Mouse (Mus musculus): ENCODE data around the gene Gm17359. TPM values are rescaled to one million over a fixed set of nuclear protein-coding genes. Genes with fewer than 3 reads are reported as not detected.

Gm17359 gene
- polyA plus RNA-seq, 1 experiment from 2014 or later: not detected

- DNase-seq (ENCODE audit: low spot score) (no peak), ATAC-seq (replicated peaks; ENCODE audit: insufficient number of reproducible peaks, low FRiP score, low TSS enrichment, low read depth) (no peak)
- Histone ChIP-seq H3K9ac (replicated peaks; ENCODE audit: low read length) (no peak overlapping the region), H3K4me3 (ENCODE audit: low read depth, low read length) (no peak overlapping the region), H3K27ac (replicated peaks; ENCODE audit: low read depth, low read length) (no peak overlapping the region), H3K9me3 (replicated peaks; ENCODE audit: control insufficient read depth, low read length) (no peaks in the 10 kb centered on the region), H3K36me3 (replicated peaks; ENCODE audit: control insufficient read depth, insufficient read depth, low read depth, low read length) (no peaks in the 10 kb centered on the region; the same call in 1 of the 2 replicates), H3K4me2 (ENCODE audit: low read depth, low read length) (no peak overlapping the region), H3K4me1 (ENCODE audit: control insufficient read depth, insufficient read depth, low read length) (no peaks in the 10 kb centered on the region), H3K27me3 (ENCODE audit: control insufficient read depth, insufficient read depth, low read length) (no peaks in the 10 kb centered on the region)
- WGBS: 76% methylated on average over 14 of the region's 14 CpGs
Measured at GRCm38 (mm10) chr3:79379255-79379836, 42.9 kb downstream of the Gm17359 start.

- DNase-seq (ENCODE audit: low spot score) (no peak), ATAC-seq (replicated peaks; ENCODE audit: insufficient number of reproducible peaks, low FRiP score, low TSS enrichment, low read depth) (no peak)
- Histone ChIP-seq H3K4me1 (ENCODE audit: control insufficient read depth, insufficient read depth, low read length) (no peaks in the 10 kb centered on the region), H3K4me2 (ENCODE audit: low read depth, low read length) (no peak overlapping the region), H3K9me3 (replicated peaks; ENCODE audit: control insufficient read depth, low read length) (no peaks in the 10 kb centered on the region), H3K27ac (replicated peaks; ENCODE audit: low read depth, low read length) (no peak overlapping the region), H3K27me3 (ENCODE audit: control insufficient read depth, insufficient read depth, low read length) (no peaks in the 10 kb centered on the region), H3K36me3 (replicated peaks; ENCODE audit: control insufficient read depth, insufficient read depth, low read depth, low read length) (no peaks in the 10 kb centered on the region; the same call in 1 of the 2 replicates), H3K4me3 (ENCODE audit: low read depth, low read length) (no peak overlapping the region), H3K9ac (replicated peaks; ENCODE audit: low read length) (no peak overlapping the region)
- WGBS: 79% methylated on average over 6 of the region's 6 CpGs
Measured at GRCm38 (mm10) chr3:79379873-79380595, 43.6 kb downstream of the Gm17359 start.

- DNase-seq (ENCODE audit: low spot score) (no peak), ATAC-seq (replicated peaks; ENCODE audit: insufficient number of reproducible peaks, low FRiP score, low TSS enrichment, low read depth) (no peak)
- no peak overlapping the region for H3K27ac ChIP-seq (replicated peaks; ENCODE audit: low read depth, low read length)
- H3K9me3 ChIP-seq (replicated peaks; ENCODE audit: control insufficient read depth, low read length): no peaks in the 10 kb centered on the region
- no peak overlapping the region for H3K4me2 ChIP-seq (ENCODE audit: low read depth, low read length)
- no peaks in the 10 kb centered on the region for H3K4me1 ChIP-seq (ENCODE audit: control insufficient read depth, insufficient read depth, low read length)
- WGBS: 82% methylated on average over 4 of the region's 4 CpGs
- H3K4me3 ChIP-seq (ENCODE audit: low read depth, low read length): no peak overlapping the region
- H3K27me3 ChIP-seq (ENCODE audit: control insufficient read depth, insufficient read depth, low read length): no peaks in the 10 kb centered on the region
- H3K36me3 ChIP-seq (replicated peaks; ENCODE audit: control insufficient read depth, insufficient read depth, low read depth, low read length): no peaks in the 10 kb centered on the region; the same call in 1 of the 2 replicates
- no peak overlapping the region for H3K9ac ChIP-seq (replicated peaks; ENCODE audit: low read length)
Measured at GRCm38 (mm10) chr3:79381398-79381797, 44.9 kb downstream of the Gm17359 start.

- no peaks in the 10 kb centered on the region; the same call in 1 of the 2 replicates for H3K4me1 ChIP-seq (ENCODE audit: control insufficient read depth, insufficient read depth, low read length)
- no peak for ATAC-seq (replicated peaks; ENCODE audit: insufficient number of reproducible peaks, low FRiP score, low TSS enrichment, low read depth)
- 23% methylated on average over 8 of the region's 8 CpGs for WGBS
- H3K36me3 ChIP-seq (replicated peaks; ENCODE audit: control insufficient read depth, insufficient read depth, low read depth, low read length): no peaks in the 10 kb centered on the region
- H3K4me3 ChIP-seq (ENCODE audit: low read depth, low read length): no peak overlapping the region
- no peak overlapping the region for H3K27ac ChIP-seq (replicated peaks; ENCODE audit: low read depth, low read length)
- H3K9me3 ChIP-seq (replicated peaks; ENCODE audit: control insufficient read depth, low read length): no peaks in the 10 kb centered on the region
- no peak for DNase-seq (ENCODE audit: low spot score)
- no peak overlapping the region for H3K4me2 ChIP-seq (ENCODE audit: low read depth, low read length)
- no peaks in the 10 kb centered on the region for H3K27me3 ChIP-seq (ENCODE audit: control insufficient read depth, insufficient read depth, low read length)
- H3K9ac ChIP-seq (replicated peaks; ENCODE audit: low read length): no peak overlapping the region
Measured at GRCm38 (mm10) chr3:79385434-79386029, 49.1 kb downstream of the Gm17359 start.

GRCm38 (mm10) chr3:79389081-79389480, 52.6 kb downstream of the Gm17359 start:
- Histone ChIP-seq H3K4me3 (ENCODE audit: low read depth, low read length) (no peak overlapping the region), H3K36me3 (replicated peaks; ENCODE audit: control insufficient read depth, insufficient read depth, low read depth, low read length) (no peaks in the 10 kb centered on the region), H3K27ac (replicated peaks; ENCODE audit: low read depth, low read length) (no peak overlapping the region), H3K4me2 (ENCODE audit: low read depth, low read length) (no peak overlapping the region), H3K9ac (replicated peaks; ENCODE audit: low read length) (no peak overlapping the region), H3K4me1 (ENCODE audit: control insufficient read depth, insufficient read depth, low read length) (no peaks in the 10 kb centered on the region; the same call in 1 of the 2 replicates), H3K27me3 (ENCODE audit: control insufficient read depth, insufficient read depth, low read length) (no peaks in the 10 kb centered on the region), H3K9me3 (replicated peaks; ENCODE audit: control insufficient read depth, low read length) (no peaks in the 10 kb centered on the region)
- DNase-seq (ENCODE audit: low spot score) (no peak), ATAC-seq (replicated peaks; ENCODE audit: insufficient number of reproducible peaks, low FRiP score, low TSS enrichment, low read depth) (no peak)
- WGBS: 53% methylated on average over 4 of the region's 4 CpGs

GRCm38 (mm10) chr3:79400552-79400951, 64.1 kb downstream of the Gm17359 start:
- H3K9me3 ChIP-seq (replicated peaks; ENCODE audit: control insufficient read depth, low read length): no peaks in the 10 kb centered on the region
- no peak overlapping the region for H3K9ac ChIP-seq (replicated peaks; ENCODE audit: low read length)
- H3K4me1 ChIP-seq (ENCODE audit: control insufficient read depth, insufficient read depth, low read length): no peaks in the 10 kb centered on the region
- ATAC-seq (replicated peaks; ENCODE audit: insufficient number of reproducible peaks, low FRiP score, low TSS enrichment, low read depth) (no peak), DNase-seq (ENCODE audit: low spot score) (no peak)
- 78% methylated on average over 4 of the region's 4 CpGs for WGBS
- H3K27me3 ChIP-seq (ENCODE audit: control insufficient read depth, insufficient read depth, low read length): no peaks in the 10 kb centered on the region
- no peaks in the 10 kb centered on the region for H3K36me3 ChIP-seq (replicated peaks; ENCODE audit: control insufficient read depth, insufficient read depth, low read depth, low read length)
- H3K4me2 ChIP-seq (ENCODE audit: low read depth, low read length): no peak overlapping the region
- H3K27ac ChIP-seq (replicated peaks; ENCODE audit: low read depth, low read length): no peak overlapping the region
- H3K4me3 ChIP-seq (ENCODE audit: low read depth, low read length): no peak overlapping the region

- no peak overlapping the region for H3K27ac ChIP-seq (replicated peaks; ENCODE audit: low read depth, low read length)
- H3K36me3 ChIP-seq (replicated peaks; ENCODE audit: control insufficient read depth, insufficient read depth, low read depth, low read length): no peaks in the 10 kb centered on the region
- WGBS: 87% methylated on average over 8 of the region's 8 CpGs
Measured at GRCm38 (mm10) chr3:79402056-79402455, 65.6 kb downstream of the Gm17359 start.

GRCm38 (mm10) chr3:79408546-79408945, 72.1 kb downstream of the Gm17359 start:
- no peak for DNase-seq (ENCODE audit: low spot score)
- Histone ChIP-seq H3K9me3 (replicated peaks; ENCODE audit: control insufficient read depth, low read length) (no peaks in the 10 kb centered on the region), H3K9ac (replicated peaks; ENCODE audit: low read length) (no peak overlapping the region), H3K4me2 (ENCODE audit: low read depth, low read length) (no peak overlapping the region), H3K4me1 (ENCODE audit: control insufficient read depth, insufficient read depth, low read length) (no peaks in the 10 kb centered on the region), H3K36me3 (replicated peaks; ENCODE audit: control insufficient read depth, insufficient read depth, low read depth, low read length) (no peaks in the 10 kb centered on the region), H3K27me3 (ENCODE audit: control insufficient read depth, insufficient read depth, low read length) (no peaks in the 10 kb centered on the region), H3K27ac (replicated peaks; ENCODE audit: low read depth, low read length) (no peak overlapping the region), H3K4me3 (ENCODE audit: low read depth, low read length) (no peak overlapping the region)
- ATAC-seq (replicated peaks; ENCODE audit: insufficient number of reproducible peaks, low FRiP score, low TSS enrichment, low read depth): no peak
- 18% methylated on average over 4 of the region's 4 CpGs for WGBS

More at GRCm38 (mm10) chr3:79402056-79402455, 65.6 kb downstream of the Gm17359 start:
- DNase-seq (ENCODE audit: low spot score): no peak
- no peaks in the 10 kb centered on the region for H3K27me3 ChIP-seq (ENCODE audit: control insufficient read depth, insufficient read depth, low read length)
- H3K9ac ChIP-seq (replicated peaks; ENCODE audit: low read length): no peak overlapping the region
- H3K4me3 ChIP-seq (ENCODE audit: low read depth, low read length): no peak overlapping the region
- no peaks in the 10 kb centered on the region for H3K4me1 ChIP-seq (ENCODE audit: control insufficient read depth, insufficient read depth, low read length)
- H3K9me3 ChIP-seq (replicated peaks; ENCODE audit: control insufficient read depth, low read length): no peaks in the 10 kb centered on the region
- no peak for ATAC-seq (replicated peaks; ENCODE audit: insufficient number of reproducible peaks, low FRiP score, low TSS enrichment, low read depth)
- H3K4me2 ChIP-seq (ENCODE audit: low read depth, low read length): no peak overlapping the region

All from embryonic facial prominence, embryonic 11.5 days (tissue).